8 mouse cellular contexts compared by ENCODE assay signal in the genomic region with DNA sequence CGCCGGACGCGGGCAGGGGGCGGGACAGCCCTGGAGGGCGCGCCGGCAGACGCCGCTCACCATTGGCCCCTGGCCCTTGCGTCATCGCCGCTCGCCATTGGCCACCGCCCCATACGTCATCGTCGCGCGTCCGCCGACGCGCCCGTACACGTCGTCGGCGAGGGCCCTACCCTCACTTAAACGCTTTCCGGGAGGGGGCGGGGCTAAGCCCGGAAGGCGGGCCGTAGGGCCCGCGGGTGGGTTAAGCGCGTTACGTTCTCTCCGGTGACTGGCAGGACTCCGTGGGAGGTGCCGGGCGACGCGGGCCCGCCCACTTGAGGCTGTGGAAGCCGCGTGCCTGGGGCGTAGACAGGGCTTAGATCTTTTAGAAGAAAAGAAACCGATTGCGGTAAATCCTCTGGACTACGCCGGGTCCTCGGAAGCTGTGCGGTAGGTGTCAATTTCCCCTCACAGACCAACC. TPM values are rescaled to one million over a fixed set of nuclear protein-coding genes. Genes with fewer than 3 reads are reported as not detected.
DNase-seq lines count a peak whose midpoint lies in the region; ATAC-seq lines count a peak whose summit lies in the region.

No protein-coding gene starts in this region.

- peak overlapping the region; percentile 86 for H3K9ac ChIP-seq in heart, embryonic 14.5 days (ENCODE audit: low read length)
- peak overlapping the region; percentile 94 for H3K9ac ChIP-seq in liver, embryonic 13.5 days
- peak overlapping the region; percentile 88 for H3K9ac ChIP-seq in stomach, embryonic 16.5 days (ENCODE audit: low read length)

- peak; percentile 98 for DNase-seq in c-Kit-negative CD71-positive TER-119-positive erythroid progenitor cells, embryonic 14.5 days (ENCODE audit: low read depth, low spot score)
- DNase-seq in fibroblast of lung, adult 2 months (ENCODE audit: low read depth): peak; percentile 98
- DNase-seq in kidney, postnatal 14 days: peak; percentile 100
- DNase-seq in liver, embryonic 13.5 days: peak; percentile 98
- DNase-seq in neural tube, embryonic 10.5 days (ENCODE audit: extremely low spot score, low spot score): peak; percentile 99

- peak overlapping the region; percentile 81 for H3K4me2 ChIP-seq in heart, embryonic 14.5 days (ENCODE audit: low read length)
- peak overlapping the region; percentile 91 for H3K4me2 ChIP-seq in liver, embryonic 13.5 days
- peak overlapping the region; percentile 90 for H3K4me2 ChIP-seq in stomach, embryonic 16.5 days (ENCODE audit: low read depth, low read length)

- H3K9me3 ChIP-seq in heart, embryonic 14.5 days (ENCODE audit: control insufficient read depth, low read length): no peaks in the 10 kb centered on the region
- no peaks in the 10 kb centered on the region for H3K9me3 ChIP-seq in liver, embryonic 13.5 days (replicated peaks)
- H3K9me3 ChIP-seq in stomach, embryonic 16.5 days (replicated peaks; ENCODE audit: control insufficient read depth, low read length): no peaks in the 10 kb centered on the region

- peak overlapping the region; percentile 68 to 81 for H3K27ac ChIP-seq in heart, embryonic 14.5 days (replicated peaks in 1 of 2; ENCODE audit: control insufficient read depth in 1 of 2, insufficient read depth in 1 of 2, low read depth in 2 of 2, low read length in 2 of 2)
- H3K27ac ChIP-seq in liver, embryonic 13.5 days: peak overlapping the region; percentile 87
- H3K27ac ChIP-seq in stomach, embryonic 16.5 days (ENCODE audit: low read length): peak overlapping the region; percentile 72; the same call in 1 of the 2 replicates

- H3K4me3 ChIP-seq in heart, embryonic 14.5 days (ENCODE audit: control insufficient read depth in 1 of 2, insufficient read depth in 1 of 2, low read depth in 1 of 2, low read length in 2 of 2): peak overlapping the region; percentile 72 to 95
- H3K4me3 ChIP-seq in liver, embryonic 13.5 days (replicated peaks): peak overlapping the region; percentile 98
- H3K4me3 ChIP-seq in stomach, embryonic 16.5 days (replicated peaks; ENCODE audit: low read length): peak overlapping the region; percentile 87

- peak; percentile 84 for ATAC-seq in CD4-positive, CD25-positive, alpha-beta regulatory T cell, adult 4 months
- ATAC-seq in heart, embryonic 14.5 days (ENCODE audit: insufficient number of reproducible peaks, insufficient read depth, low FRiP score, low read depth): peak; percentile 96
- peak; percentile 95 for ATAC-seq in liver, embryonic 13.5 days (ENCODE audit: low read depth)
- ATAC-seq in stomach, embryonic 16.5 days (ENCODE audit: insufficient read depth, low FRiP score): peak; percentile 99

- under 1% methylated on average over 50 of the region's 56 CpGs for WGBS in heart, embryonic 14.5 days
- under 1% methylated on average over 52 of the region's 56 CpGs for WGBS in liver, embryonic 13.5 days (ENCODE audit: insufficient replicate concordance)
- under 1% methylated on average over 56 of the region's 56 CpGs for WGBS in stomach, embryonic 16.5 days

- peaks cover 47% of the 10 kb centered on the region for H3K36me3 ChIP-seq in heart, embryonic 14.5 days (ENCODE audit: control insufficient read depth, insufficient read depth, low read length)
- peaks cover 57% of the 10 kb centered on the region for H3K36me3 ChIP-seq in liver, embryonic 13.5 days
- H3K36me3 ChIP-seq in stomach, embryonic 16.5 days (ENCODE audit: control insufficient read depth, insufficient read depth, low read length): peaks cover 14% of the 10 kb centered on the region; the same call in 1 of the 2 replicates

- no peaks in the 10 kb centered on the region for H3K27me3 ChIP-seq in heart, embryonic 14.5 days (ENCODE audit: control insufficient read depth, insufficient read depth, low read length)
- no peaks in the 10 kb centered on the region for H3K27me3 ChIP-seq in liver, embryonic 13.5 days
- no peaks in the 10 kb centered on the region for H3K27me3 ChIP-seq in stomach, embryonic 16.5 days (ENCODE audit: control insufficient read depth, insufficient read depth, low read length)

- peaks cover 6 to 19% of the 10 kb centered on the region in 2 experiments for H3K4me1 ChIP-seq in heart, embryonic 14.5 days (ENCODE audit: control insufficient read depth in 2 of 2, insufficient read depth in 2 of 2, low read length in 2 of 2)
- H3K4me1 ChIP-seq in liver, embryonic 13.5 days (replicated peaks): peaks cover 68% of the 10 kb centered on the region
- peaks cover 20% of the 10 kb centered on the region for H3K4me1 ChIP-seq in stomach, embryonic 16.5 days (ENCODE audit: control insufficient read depth, insufficient read depth, low read length)

RNA-seq across cellular contexts. Expression of a gene that starts 0.2 kb away (rescaled TPM):
- polyA plus RNA-seq in CD4-positive, CD25-positive, alpha-beta regulatory T cell, adult 4 months (2017; shearing (Covaris generic)): 1 to 10 TPM; 6.9 to 8.8 TPM
- 14.4 and 14.8 TPM in 2 replicates for polyA plus RNA-seq in heart, embryonic 14.5 days (2014; fragmentation: Nextera tagmentation; extraction: Ambion mirVana)
- 6.1 and 6.4 TPM in 2 replicates for polyA plus RNA-seq in liver, embryonic 13.5 days (2015; fragmentation: Nextera tagmentation; extraction: Ambion mirVana)
- 6.6 and 6.8 TPM in 2 replicates for polyA plus RNA-seq in stomach, embryonic 16.5 days (2015; fragmentation: Nextera tagmentation; extraction: Ambion mirVana)

RNA-seq across cellular contexts. Expression of a gene that starts 17.6 kb away (rescaled TPM):
- 100 to 1,000 TPM in 1 of 2 experiments, 10 to 100 TPM in 1; 42.3 to 112 TPM for polyA plus RNA-seq in CD4-positive, CD25-positive, alpha-beta regulatory T cell, adult 4 months (2017; shearing (Covaris generic))
- polyA plus RNA-seq in heart, embryonic 14.5 days (2014; fragmentation: Nextera tagmentation; extraction: Ambion mirVana): 30.9 and 34.7 TPM in 2 replicates
- polyA plus RNA-seq in liver, embryonic 13.5 days (2015; fragmentation: Nextera tagmentation; extraction: Ambion mirVana): 21.4 and 31.4 TPM in 2 replicates
- 45.6 and 49.4 TPM in 2 replicates for polyA plus RNA-seq in stomach, embryonic 16.5 days (2015; fragmentation: Nextera tagmentation; extraction: Ambion mirVana)

RNA-seq across cellular contexts. Expression of a gene that starts 49.0 kb away (rescaled TPM):
- polyA plus RNA-seq in CD4-positive, CD25-positive, alpha-beta regulatory T cell, adult 4 months (2017; shearing (Covaris generic)): 10 to 100 TPM in 1 of 2 experiments, 1 to 10 TPM in 1; 8.3 to 13.4 TPM
- 8.1 and 9.4 TPM in 2 replicates for polyA plus RNA-seq in heart, embryonic 14.5 days (2014; fragmentation: Nextera tagmentation; extraction: Ambion mirVana)
- polyA plus RNA-seq in liver, embryonic 13.5 days (2015; fragmentation: Nextera tagmentation; extraction: Ambion mirVana): 4.2 and 5.0 TPM in 2 replicates
- 13.5 and 13.7 TPM in 2 replicates for polyA plus RNA-seq in stomach, embryonic 16.5 days (2015; fragmentation: Nextera tagmentation; extraction: Ambion mirVana)

RNA-seq across cellular contexts. Expression of a gene that starts 49.0 kb away (rescaled TPM):
- under 1 TPM; 0.86 to 0.94 TPM for polyA plus RNA-seq in CD4-positive, CD25-positive, alpha-beta regulatory T cell, adult 4 months (2017; shearing (Covaris generic))
- 1.6 TPM in 2 replicates for polyA plus RNA-seq in heart, embryonic 14.5 days (2014; fragmentation: Nextera tagmentation; extraction: Ambion mirVana)
- polyA plus RNA-seq in liver, embryonic 13.5 days (2015; fragmentation: Nextera tagmentation; extraction: Ambion mirVana): 0.59 and 0.93 TPM in 2 replicates
- 3.7 and 4.7 TPM in 2 replicates for polyA plus RNA-seq in stomach, embryonic 16.5 days (2015; fragmentation: Nextera tagmentation; extraction: Ambion mirVana)

RNA-seq across cellular contexts. Expression of a gene that starts 55.4 kb away (rescaled TPM):
- 1 to 10 TPM; 3.6 to 6.5 TPM for polyA plus RNA-seq in CD4-positive, CD25-positive, alpha-beta regulatory T cell, adult 4 months (2017; shearing (Covaris generic))
- 7.3 and 7.8 TPM in 2 replicates for polyA plus RNA-seq in heart, embryonic 14.5 days (2014; fragmentation: Nextera tagmentation; extraction: Ambion mirVana)
- polyA plus RNA-seq in liver, embryonic 13.5 days (2015; fragmentation: Nextera tagmentation; extraction: Ambion mirVana): 7.9 and 8.0 TPM in 2 replicates
- 13.2 and 14.7 TPM in 2 replicates for polyA plus RNA-seq in stomach, embryonic 16.5 days (2015; fragmentation: Nextera tagmentation; extraction: Ambion mirVana)

Comparison
In these comparisons a context has a peak if more than half of its experiments do, and no peak if none do; other contexts are left out.
1. Peak in every context shown above with its lines: DNase-seq, ATAC-seq, H3K4me3 ChIP-seq and H3K27ac ChIP-seq.